Mouse (Mus musculus): ENCODE data around the gene Ccdc9b. TPM values are rescaled to one million over a fixed set of nuclear protein-coding genes. Genes with fewer than 3 reads are reported as not detected.

Gene Ccdc9b
- polyA plus RNA-seq (2015; fragmentation: Nextera tagmentation; extraction: Ambion mirVana) = 0.91 and 0.95 TPM in 2 replicates

DNA sequence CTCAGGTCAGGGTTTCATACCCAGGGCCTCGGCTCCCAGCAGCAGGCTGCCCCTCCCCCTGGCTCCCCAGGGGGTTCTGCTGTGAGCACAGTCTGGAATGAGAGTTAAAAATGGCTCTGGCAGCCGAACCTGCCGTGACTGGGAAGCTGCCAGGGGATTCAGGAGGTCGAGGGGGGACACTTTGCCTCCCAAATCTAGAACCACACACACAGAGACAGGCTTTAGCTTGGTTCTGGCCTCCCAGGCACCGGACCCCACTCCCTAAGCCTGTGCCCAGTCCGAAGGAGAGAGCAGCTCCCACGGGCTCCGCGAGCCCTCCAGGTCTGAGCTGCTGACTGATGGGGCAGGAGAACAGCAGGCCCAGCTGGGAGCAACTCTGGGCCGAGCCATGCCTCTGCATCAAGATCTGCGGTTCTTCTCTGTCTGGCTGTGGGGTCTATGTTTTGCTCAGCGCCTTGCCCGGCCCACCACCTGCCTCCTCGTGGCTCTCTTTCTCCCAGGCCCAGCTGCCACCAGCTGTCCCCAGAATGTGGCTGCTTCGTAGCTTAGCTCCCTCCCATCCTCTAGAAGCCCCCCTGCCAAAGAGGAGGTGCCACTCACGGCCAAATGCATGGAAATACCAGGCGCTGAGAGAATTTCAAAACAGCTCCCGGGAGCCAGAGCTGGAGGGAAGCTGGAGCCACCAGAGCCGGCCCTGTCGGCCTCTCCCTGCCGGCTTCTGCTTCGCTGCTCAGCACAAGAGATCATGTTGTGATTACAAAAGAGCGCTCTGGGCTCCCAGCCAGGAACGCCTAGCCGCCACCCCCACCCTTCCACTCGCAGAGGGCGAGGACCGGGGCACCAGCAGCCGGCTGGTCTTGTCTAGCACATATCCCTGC, at the start of gene Ccdc9b:
Gene Ccdc9b, minus strand, starts transcription at position 756 of the 878 bp plus-strand sequence.
- Histone ChIP-seq H3K9ac (ENCODE audit: low read depth, low read length) (peak within 1 kb of the TSS; percentile 50), H3K4me3 (replicated peaks; ENCODE audit: low read depth, low read length) (peak within 1 kb of the TSS; percentile 22; the same call in 1 of the 2 replicates), H3K9me3 (replicated peaks; ENCODE audit: low read length) (no peaks in the 10 kb centered on the region), H3K36me3 (ENCODE audit: insufficient read depth, low read length) (no peaks in the 10 kb centered on the region), H3K4me2 (ENCODE audit: low read length) (peak within 1 kb of the TSS; percentile 53), H3K4me1 (replicated peaks; ENCODE audit: insufficient read depth, low read length) (peaks cover 23% of the 10 kb centered on the region), H3K27ac (peak within 1 kb of the TSS; percentile 92), H3K27me3 (ENCODE audit: insufficient read depth, low read length) (0 out of 2 replicates have a peak, but pooled peaks cover 3% of the 10 kb centered on the region)
- 6% methylated on average over 29 of the region's 29 CpGs for WGBS
- no peak for TF ChIP-seq CTCF (IDR thresholded peaks at IDR 0.05; ENCODE audit: low read depth)
- ATAC-seq (replicated peaks; ENCODE audit: low FRiP score, low read depth) = peak; percentile 80
- peak; percentile 88 for DNase-seq (ENCODE audit: low spot score)

DNA sequence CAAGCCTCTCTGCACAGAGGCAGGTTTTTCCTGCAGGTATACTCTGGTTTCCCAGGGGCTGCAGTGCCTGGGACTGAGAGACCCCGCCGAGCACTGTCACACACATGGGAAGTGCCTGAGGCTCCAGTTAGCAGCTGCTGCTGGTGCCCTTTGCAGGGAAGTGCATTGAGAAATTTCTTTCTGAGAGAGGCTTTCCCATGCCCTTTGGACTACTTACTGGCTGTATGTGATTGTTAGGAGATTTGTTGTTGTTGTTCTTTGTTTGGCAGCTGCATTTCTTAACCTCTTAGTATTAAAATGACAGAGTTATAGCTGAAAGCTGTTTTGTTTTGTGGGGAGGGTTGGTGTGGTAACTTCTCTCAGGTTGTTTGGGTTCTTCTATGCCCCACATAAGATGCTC, 48.4 kb upstream of the Ccdc9b start:
- DNase-seq (ENCODE audit: low spot score) = no peak
- no peaks in the 10 kb centered on the region for H3K27me3 ChIP-seq (ENCODE audit: insufficient read depth, low read length)
- no peak overlapping the region for H3K27ac ChIP-seq
- 38% methylated on average over 2 of the region's 2 CpGs for WGBS
- H3K4me2 ChIP-seq (ENCODE audit: low read length) = no peak overlapping the region
- no peak for TF ChIP-seq CTCF (IDR thresholded peaks at IDR 0.05; ENCODE audit: low read depth)
- no peak overlapping the region for H3K9ac ChIP-seq (ENCODE audit: low read depth, low read length)
- H3K4me3 ChIP-seq (replicated peaks; ENCODE audit: low read depth, low read length) = no peak overlapping the region
- no peaks in the 10 kb centered on the region; the same call in 1 of the 2 replicates for H3K4me1 ChIP-seq (replicated peaks; ENCODE audit: insufficient read depth, low read length)
- no peaks in the 10 kb centered on the region for H3K36me3 ChIP-seq (ENCODE audit: insufficient read depth, low read length)
- no peaks in the 10 kb centered on the region for H3K9me3 ChIP-seq (replicated peaks; ENCODE audit: low read length)
- no peak for ATAC-seq (replicated peaks; ENCODE audit: low FRiP score, low read depth)

DNA sequence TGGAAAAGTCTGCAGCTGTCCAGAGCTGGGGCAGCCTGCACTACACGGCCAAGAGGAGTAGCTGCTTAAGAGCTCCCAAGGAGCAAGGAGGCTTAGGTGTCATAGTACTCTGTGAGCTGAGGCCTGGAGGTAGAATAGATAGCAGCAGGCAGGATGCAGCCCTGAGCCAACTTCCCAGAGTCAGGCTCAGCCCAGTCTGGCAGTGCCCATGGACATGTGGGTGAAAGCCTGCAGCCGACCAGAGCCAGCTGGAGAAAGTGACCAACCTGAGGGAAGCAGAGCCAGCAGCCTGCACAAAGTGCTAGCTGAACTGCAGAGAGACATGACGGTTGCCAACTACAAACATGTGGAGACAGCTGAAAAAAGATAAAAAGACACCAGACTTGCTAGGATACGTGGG, 44.4 kb upstream of the Ccdc9b start:
- Histone ChIP-seq H3K36me3 (ENCODE audit: insufficient read depth, low read length) (no peaks in the 10 kb centered on the region), H3K9me3 (replicated peaks; ENCODE audit: low read length) (no peaks in the 10 kb centered on the region), H3K4me2 (ENCODE audit: low read length) (no peak overlapping the region), H3K27me3 (ENCODE audit: insufficient read depth, low read length) (no peaks in the 10 kb centered on the region), H3K27ac (no peak overlapping the region), H3K4me1 (replicated peaks; ENCODE audit: insufficient read depth, low read length) (no peaks in the 10 kb centered on the region), H3K4me3 (replicated peaks; ENCODE audit: low read depth, low read length) (no peak overlapping the region), H3K9ac (ENCODE audit: low read depth, low read length) (no peak overlapping the region)
- no peak for TF ChIP-seq CTCF (IDR thresholded peaks at IDR 0.05; ENCODE audit: low read depth)
- no peak for ATAC-seq (replicated peaks; ENCODE audit: low FRiP score, low read depth)
- 65% methylated on average over 4 of the region's 4 CpGs for WGBS
- no peak for DNase-seq (ENCODE audit: low spot score)

- Histone ChIP-seq H3K4me1 (replicated peaks; ENCODE audit: insufficient read depth, low read length) (no peaks in the 10 kb centered on the region), H3K9ac (ENCODE audit: low read depth, low read length) (no peak overlapping the region), H3K9me3 (replicated peaks; ENCODE audit: low read length) (no peaks in the 10 kb centered on the region), H3K27me3 (ENCODE audit: insufficient read depth, low read length) (no peaks in the 10 kb centered on the region), H3K4me3 (replicated peaks; ENCODE audit: low read depth, low read length) (no peak overlapping the region), H3K36me3 (ENCODE audit: insufficient read depth, low read length) (no peaks in the 10 kb centered on the region), H3K27ac (no peak overlapping the region), H3K4me2 (ENCODE audit: low read length) (no peak overlapping the region)
- 34% methylated on average over 3 of the region's 3 CpGs for WGBS
- no peak for DNase-seq (ENCODE audit: low spot score)
- no peak for ATAC-seq (replicated peaks; ENCODE audit: low FRiP score, low read depth)
- no peak for TF ChIP-seq CTCF (IDR thresholded peaks at IDR 0.05; ENCODE audit: low read depth)
Measured at GRCm38 (mm10) chr2:118805756-118806155, 43.3 kb upstream of the Ccdc9b start.

- Histone ChIP-seq H3K4me3 (replicated peaks; ENCODE audit: low read depth, low read length) (no peak overlapping the region), H3K9ac (ENCODE audit: low read depth, low read length) (no peak overlapping the region), H3K4me1 (replicated peaks; ENCODE audit: insufficient read depth, low read length) (no peaks in the 10 kb centered on the region), H3K9me3 (replicated peaks; ENCODE audit: low read length) (no peaks in the 10 kb centered on the region), H3K27me3 (ENCODE audit: insufficient read depth, low read length) (no peaks in the 10 kb centered on the region), H3K4me2 (ENCODE audit: low read length) (no peak overlapping the region), H3K36me3 (ENCODE audit: insufficient read depth, low read length) (no peaks in the 10 kb centered on the region), H3K27ac (no peak overlapping the region)
- ATAC-seq (replicated peaks; ENCODE audit: low FRiP score, low read depth) = no peak
- 58% methylated on average over 3 of the region's 3 CpGs for WGBS
- DNase-seq (ENCODE audit: low spot score) = no peak
- no peak for TF ChIP-seq CTCF (IDR thresholded peaks at IDR 0.05; ENCODE audit: low read depth)
Measured at GRCm38 (mm10) chr2:118805137-118805536, 42.7 kb upstream of the Ccdc9b start.

DNA sequence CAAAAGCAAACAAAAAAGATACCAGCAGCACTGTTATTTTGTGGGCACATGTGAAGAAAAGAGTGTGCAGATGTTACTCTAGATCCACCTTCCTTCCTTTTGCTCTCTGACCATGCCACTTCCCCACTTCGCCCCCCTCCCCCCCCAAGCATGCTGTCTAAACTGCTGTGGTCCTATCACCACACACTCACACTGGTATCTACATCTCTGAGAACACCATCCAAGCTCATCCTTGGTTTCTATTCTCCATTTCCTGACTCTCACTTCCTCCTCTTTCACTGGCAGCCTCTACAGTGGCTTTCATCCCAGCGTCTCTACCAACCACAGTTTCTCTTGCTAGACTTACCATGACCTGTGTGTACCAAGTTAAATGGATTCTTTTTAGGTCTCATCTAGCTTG, 42.0 kb upstream of the Ccdc9b start:
- DNase-seq (ENCODE audit: low spot score) = no peak
- H3K27ac ChIP-seq = no peak overlapping the region
- no peaks in the 10 kb centered on the region for H3K36me3 ChIP-seq (ENCODE audit: insufficient read depth, low read length)
- no peak for TF ChIP-seq CTCF (IDR thresholded peaks at IDR 0.05; ENCODE audit: low read depth)
- no peak for ATAC-seq (replicated peaks; ENCODE audit: low FRiP score, low read depth)
- no peaks in the 10 kb centered on the region for H3K27me3 ChIP-seq (ENCODE audit: insufficient read depth, low read length)
- H3K4me3 ChIP-seq (replicated peaks; ENCODE audit: low read depth, low read length) = no peak overlapping the region
- H3K4me1 ChIP-seq (replicated peaks; ENCODE audit: insufficient read depth, low read length) = no peaks in the 10 kb centered on the region
- H3K4me2 ChIP-seq (ENCODE audit: low read length) = no peak overlapping the region
- 86% methylated on average over 2 of the region's 2 CpGs for WGBS
- no peaks in the 10 kb centered on the region for H3K9me3 ChIP-seq (replicated peaks; ENCODE audit: low read length)
- H3K9ac ChIP-seq (ENCODE audit: low read depth, low read length) = no peak overlapping the region

Data from kidney, postnatal 0 days (tissue).